24 mouse cellular contexts compared by ENCODE assay signal in genomic region chr2:112781631-112782030, GRCm38 (mm10).
A peak's percentile ranks its signal among the peaks of the same experiment; 100 is the strongest.
DNase-seq lines count a peak whose midpoint lies in the region; ATAC-seq and TF ChIP-seq lines count a peak whose summit lies in the region.
"Had no signal": no experiment of that assay in that cellular context is flagged by ENCODE, and none has a peak within 500 bp of the region (broad histone marks: within the 10 kb centered on the region; RNA-seq: fewer than 3 reads in every experiment).

No protein-coding gene starts in this region.

- no peak overlapping the region for H3K9ac ChIP-seq in kidney, postnatal 0 days (ENCODE audit: low read depth, low read length)
- H3K9ac ChIP-seq in lung, embryonic 16.5 days (ENCODE audit: low read length), result no peak overlapping the region
- H3K9ac ChIP-seq in intestine, embryonic 15.5 days, result no peak overlapping the region
- no peak overlapping the region for H3K9ac ChIP-seq in intestine, embryonic 16.5 days (ENCODE audit: low read depth, low read length)
- H3K9ac ChIP-seq: embryonic facial prominence, embryonic 13.5 days; forebrain, embryonic 12.5 days; forebrain, embryonic 15.5 days; hindbrain, embryonic 12.5 days; hindbrain, embryonic 15.5 days had no signal

- peak; percentile 2 for DNase-seq in kidney, postnatal 0 days (ENCODE audit: low spot score)
- no peak for DNase-seq in kidney, postnatal 25 days
- no peak for DNase-seq in lung, postnatal 36 days
- DNase-seq in cerebellum, postnatal 25 days, result no peak
- DNase-seq: adrenal gland, adult 2 months; adrenal gland, postnatal 14 days; cerebellum, adult 11 months; cerebellum, adult 2 months; cerebellum, adult 9-11 months; cerebellum, postnatal 36 days; embryo, embryonic 11 days; gastrocnemius, postnatal 25 days had no signal

- H3K4me2 ChIP-seq in kidney, postnatal 0 days (ENCODE audit: low read length), result no peak overlapping the region
- no peak overlapping the region for H3K4me2 ChIP-seq in lung, embryonic 16.5 days (ENCODE audit: low read depth, low read length)
- no peak overlapping the region for H3K4me2 ChIP-seq in intestine, embryonic 15.5 days (replicated peaks)
- H3K4me2 ChIP-seq in intestine, embryonic 16.5 days (ENCODE audit: low read depth, low read length), result no peak overlapping the region
- H3K4me2 ChIP-seq: embryonic facial prominence, embryonic 13.5 days; forebrain, embryonic 12.5 days; forebrain, embryonic 15.5 days; heart, embryonic 11.5 days; hindbrain, embryonic 12.5 days; hindbrain, embryonic 15.5 days had no signal

- TF ChIP-seq CTCF in kidney, postnatal 0 days (IDR thresholded peaks at IDR 0.05; ENCODE audit: low read depth), result no peak

- no peaks in the 10 kb centered on the region for H3K36me3 ChIP-seq in kidney, postnatal 0 days (ENCODE audit: insufficient read depth, low read length)
- no peaks in the 10 kb centered on the region for H3K36me3 ChIP-seq in lung, embryonic 16.5 days (ENCODE audit: control insufficient read depth, insufficient read depth, low read length)
- H3K36me3 ChIP-seq in intestine, embryonic 15.5 days, result no peaks in the 10 kb centered on the region
- H3K36me3 ChIP-seq in intestine, embryonic 16.5 days (ENCODE audit: control insufficient read depth, insufficient read depth, low read length), result no peaks in the 10 kb centered on the region
- H3K36me3 ChIP-seq: embryonic facial prominence, embryonic 10.5 days; embryonic facial prominence, embryonic 13.5 days; forebrain, embryonic 12.5 days; forebrain, embryonic 15.5 days; hindbrain, embryonic 12.5 days; hindbrain, embryonic 15.5 days had no signal

- no peaks in the 10 kb centered on the region for H3K9me3 ChIP-seq in kidney, postnatal 0 days (replicated peaks; ENCODE audit: low read length)
- no peaks in the 10 kb centered on the region for H3K9me3 ChIP-seq in lung, embryonic 16.5 days (ENCODE audit: control insufficient read depth, low read length)
- no peaks in the 10 kb centered on the region for H3K9me3 ChIP-seq in intestine, embryonic 15.5 days
- H3K9me3 ChIP-seq in intestine, embryonic 16.5 days (ENCODE audit: control insufficient read depth, low read length), result no peaks in the 10 kb centered on the region
- H3K9me3 ChIP-seq: embryonic facial prominence, embryonic 10.5 days; embryonic facial prominence, embryonic 13.5 days; forebrain, embryonic 12.5 days; forebrain, embryonic 15.5 days; hindbrain, embryonic 12.5 days; hindbrain, embryonic 15.5 days had no signal

- no peaks in the 10 kb centered on the region for H3K4me1 ChIP-seq in kidney, postnatal 0 days (replicated peaks; ENCODE audit: insufficient read depth, low read length)
- H3K4me1 ChIP-seq in lung, embryonic 16.5 days (replicated peaks; ENCODE audit: control insufficient read depth, insufficient read depth, low read length), result peaks cover 11% of the 10 kb centered on the region; the same call in 1 of the 2 replicates
- H3K4me1 ChIP-seq in intestine, embryonic 15.5 days (replicated peaks), result no peaks in the 10 kb centered on the region
- peaks cover 3% of the 10 kb centered on the region; the same call in 1 of the 2 replicates for H3K4me1 ChIP-seq in intestine, embryonic 16.5 days (ENCODE audit: control insufficient read depth, insufficient read depth, low read length)
- H3K4me1 ChIP-seq: embryonic facial prominence, embryonic 10.5 days; embryonic facial prominence, embryonic 13.5 days; forebrain, embryonic 12.5 days; forebrain, embryonic 15.5 days; hindbrain, embryonic 12.5 days; hindbrain, embryonic 15.5 days had no signal

- no peak overlapping the region for H3K27ac ChIP-seq in kidney, postnatal 0 days
- peak overlapping the region; percentile 43; the same call in 1 of the 2 replicates for H3K27ac ChIP-seq in lung, embryonic 16.5 days (ENCODE audit: low read length)
- H3K27ac ChIP-seq in intestine, embryonic 15.5 days, result no peak overlapping the region
- H3K27ac ChIP-seq in intestine, embryonic 16.5 days (ENCODE audit: low read length), result no peak overlapping the region
- H3K27ac ChIP-seq: embryonic facial prominence, embryonic 10.5 days; embryonic facial prominence, embryonic 13.5 days; forebrain, embryonic 12.5 days; forebrain, embryonic 15.5 days; hindbrain, embryonic 12.5 days; hindbrain, embryonic 15.5 days had no signal

- ATAC-seq in kidney, postnatal 0 days (replicated peaks; ENCODE audit: low FRiP score, low read depth), result no peak
- ATAC-seq in lung, embryonic 16.5 days (ENCODE audit: low read depth), result peak; percentile 93
- peak; percentile 56; the same call in 1 of the 2 replicates for ATAC-seq in intestine, embryonic 15.5 days
- ATAC-seq in intestine, embryonic 16.5 days, result peak; percentile 60
- ATAC-seq: CD4-positive, CD25-positive, alpha-beta regulatory T cell, adult 4 months; forebrain, embryonic 15.5 days had no signal

- 26% methylated on average over 2 of the region's 2 CpGs for WGBS in kidney, postnatal 0 days
- WGBS in lung, embryonic 16.5 days, result 15% methylated on average over 2 of the region's 2 CpGs
- 16% methylated on average over 2 of the region's 2 CpGs for WGBS in intestine, embryonic 15.5 days
- 24% methylated on average over 2 of the region's 2 CpGs for WGBS in intestine, embryonic 16.5 days

- no peaks in the 10 kb centered on the region for H3K27me3 ChIP-seq in kidney, postnatal 0 days (ENCODE audit: insufficient read depth, low read length)
- H3K27me3 ChIP-seq in lung, embryonic 16.5 days (ENCODE audit: control insufficient read depth, insufficient read depth, low read depth, low read length), result no peaks in the 10 kb centered on the region
- no peaks in the 10 kb centered on the region for H3K27me3 ChIP-seq in intestine, embryonic 15.5 days (replicated peaks)
- no peaks in the 10 kb centered on the region for H3K27me3 ChIP-seq in intestine, embryonic 16.5 days (replicated peaks; ENCODE audit: control insufficient read depth, insufficient read depth, low read length)
- H3K27me3 ChIP-seq: embryonic facial prominence, embryonic 13.5 days; forebrain, embryonic 12.5 days; forebrain, embryonic 15.5 days; hindbrain, embryonic 12.5 days; hindbrain, embryonic 15.5 days had no signal

- no peak overlapping the region for H3K4me3 ChIP-seq in kidney, postnatal 0 days (replicated peaks; ENCODE audit: low read depth, low read length)
- no peak overlapping the region for H3K4me3 ChIP-seq in lung, embryonic 16.5 days (ENCODE audit: low read length)
- no peak overlapping the region for H3K4me3 ChIP-seq in intestine, embryonic 15.5 days (replicated peaks)
- H3K4me3 ChIP-seq in intestine, embryonic 16.5 days (ENCODE audit: low read length), result no peak overlapping the region
- H3K4me3 ChIP-seq: embryonic facial prominence, embryonic 10.5 days; embryonic facial prominence, embryonic 13.5 days; erythroblast, embryonic 14.5 days; forebrain, embryonic 12.5 days; forebrain, embryonic 15.5 days; hindbrain, embryonic 12.5 days; hindbrain, embryonic 15.5 days had no signal
